Mouse (Mus musculus): ENCODE measurements around the gene Ppox. TPM values are rescaled to one million over a fixed set of nuclear protein-coding genes. Genes with fewer than 3 reads are reported as not detected.
"Not testable (repeated sequence)": the region's sequence is repeated elsewhere in the genome, so short reads cannot be mapped to it uniquely, and the experiment has no call there.

Gene Ppox
- total RNA-seq, 1 experiment from 2014 or later, result 18.0 TPM

DNA sequence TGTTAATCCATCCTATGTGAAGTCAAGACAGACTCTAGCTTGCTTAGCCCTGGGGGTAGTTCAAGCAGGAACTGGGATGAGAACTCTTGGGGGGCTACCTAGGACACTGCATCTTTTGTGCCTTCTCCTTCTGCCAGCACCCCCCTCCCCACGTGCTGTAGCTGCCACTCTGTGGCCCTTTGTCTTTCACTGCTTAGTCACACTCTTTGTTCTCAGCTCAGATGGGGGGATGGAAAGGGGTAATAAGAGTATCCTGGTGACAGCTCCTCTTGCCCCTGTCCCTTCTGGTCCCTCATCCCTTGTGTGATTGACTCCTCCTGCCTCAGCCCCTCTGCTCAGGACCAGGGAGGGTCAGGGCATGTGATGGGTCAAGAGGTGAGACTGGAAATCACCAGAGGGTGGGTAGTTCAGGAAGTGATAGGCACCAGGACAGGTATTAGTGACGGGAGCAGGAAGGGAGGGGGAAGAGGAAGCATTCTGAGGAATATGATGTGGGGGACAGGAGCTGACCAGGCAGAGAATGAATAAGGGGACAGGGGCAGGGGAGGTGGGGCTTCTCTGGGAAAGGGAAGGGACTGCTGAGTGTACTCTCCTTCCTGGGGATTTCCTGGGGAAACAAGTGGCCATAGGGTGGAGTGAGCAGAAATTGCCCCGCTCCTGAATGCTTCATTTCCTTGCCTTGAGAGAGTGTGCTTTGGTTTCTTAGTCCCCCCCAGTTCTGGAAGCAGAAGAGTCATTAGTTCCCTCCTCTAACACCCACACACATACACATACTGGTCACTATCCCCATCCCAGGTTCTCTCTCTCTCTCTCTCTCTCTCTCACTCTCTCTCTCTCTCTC, 32.4 kb downstream of the Ppox start:
- ATAC-seq (replicated peaks; ENCODE audit: low read depth, poor library complexity, severe bottlenecking), result no peak

DNA sequence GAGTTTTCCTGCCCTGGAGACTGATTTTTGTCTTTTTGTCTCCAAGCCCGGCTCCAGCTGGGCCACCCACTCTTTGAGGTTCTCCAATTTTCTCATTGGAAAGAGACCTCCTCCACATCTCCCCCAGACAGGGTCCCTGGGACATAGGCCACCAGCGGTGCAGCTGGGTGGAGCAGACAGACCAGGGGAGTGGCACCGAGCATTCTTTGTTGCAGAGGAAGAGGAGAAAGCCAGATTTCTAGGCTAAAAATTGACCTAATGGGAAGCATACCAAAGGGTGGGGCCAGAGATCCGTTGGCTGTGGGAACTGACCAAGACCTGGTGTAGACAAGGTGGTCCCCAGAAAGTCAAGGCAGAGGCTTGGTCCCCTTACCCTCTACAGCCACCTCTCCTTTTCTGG, 33.1 kb downstream of the Ppox start:
- no peak for ATAC-seq (replicated peaks; ENCODE audit: low read depth, poor library complexity, severe bottlenecking)

- ATAC-seq (replicated peaks; ENCODE audit: low read depth, poor library complexity, severe bottlenecking), result peak; percentile 16
These were observed 33.5 kb downstream of the Ppox start for GRCm38 (mm10) chr1:171247453-171247841.

GRCm38 (mm10) chr1:171246709-171247452, 34.1 kb downstream of the Ppox start:
- ATAC-seq (replicated peaks; ENCODE audit: low read depth, poor library complexity, severe bottlenecking), result peak; percentile 97

DNA sequence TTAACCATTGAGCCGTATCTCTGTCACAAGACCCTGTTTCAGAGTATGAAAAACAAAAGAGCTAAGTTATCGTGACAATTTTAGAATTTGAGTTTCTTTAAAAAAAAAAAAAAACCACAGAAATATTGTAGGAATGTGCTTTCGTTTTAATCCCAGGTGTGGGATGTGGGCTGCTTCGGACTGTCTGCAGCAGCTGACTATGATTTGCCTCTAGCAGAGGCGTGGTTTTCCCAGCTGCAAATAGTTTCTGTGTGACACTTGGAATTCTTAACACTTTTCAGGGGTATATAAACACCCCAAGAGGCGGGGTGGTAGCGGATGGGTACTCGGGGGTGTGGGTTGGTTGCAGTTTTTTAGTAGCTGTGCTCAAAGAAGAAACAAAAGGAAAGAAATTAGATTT, 35.6 kb downstream of the Ppox start:
- ATAC-seq (replicated peaks; ENCODE audit: low read depth, poor library complexity, severe bottlenecking), result no peak

DNA sequence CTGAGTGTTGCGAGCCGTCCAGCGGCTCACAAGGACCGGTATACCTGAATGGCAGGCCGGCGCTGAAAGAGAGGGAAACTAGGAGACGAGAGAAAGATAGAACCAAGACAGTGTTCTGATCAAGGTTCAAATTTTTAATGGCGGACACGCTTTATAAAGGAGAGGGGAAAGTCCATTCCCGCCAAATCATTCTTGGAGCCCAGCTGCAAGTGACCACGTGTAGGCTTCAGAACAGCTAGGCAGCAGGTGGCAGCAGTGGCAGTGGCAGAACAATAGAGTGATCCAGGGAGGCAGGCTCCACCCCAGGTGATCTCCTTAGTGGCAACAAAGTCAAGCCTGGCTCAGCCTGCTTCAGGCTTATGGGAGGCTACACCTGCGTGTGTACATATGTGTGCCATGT, 39.0 kb downstream of the Ppox start:
- not testable (repeated sequence) for ATAC-seq (replicated peaks; ENCODE audit: low read depth, poor library complexity, severe bottlenecking)

DNA sequence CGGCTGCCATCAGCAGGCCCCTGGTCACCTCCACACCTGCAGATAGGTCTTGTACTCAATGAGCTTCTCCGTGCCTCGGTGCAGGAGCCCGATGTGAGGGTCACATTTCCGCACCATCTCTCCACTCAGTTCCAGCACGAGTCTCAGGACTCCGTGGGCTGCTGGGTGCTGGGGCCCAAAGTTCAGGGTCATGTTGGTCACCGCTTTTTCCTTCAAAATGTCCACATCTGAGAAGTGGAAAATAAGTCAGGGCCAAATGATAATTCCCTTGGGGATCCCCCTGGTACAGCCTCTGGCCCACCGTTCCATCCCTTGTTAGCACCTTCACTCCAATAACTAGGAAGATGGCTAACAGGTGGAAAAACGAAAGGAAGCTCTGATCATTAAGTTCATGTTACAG, 40.1 kb downstream of the Ppox start:
- no peak for ATAC-seq (replicated peaks; ENCODE audit: low read depth, poor library complexity, severe bottlenecking)

DNA sequence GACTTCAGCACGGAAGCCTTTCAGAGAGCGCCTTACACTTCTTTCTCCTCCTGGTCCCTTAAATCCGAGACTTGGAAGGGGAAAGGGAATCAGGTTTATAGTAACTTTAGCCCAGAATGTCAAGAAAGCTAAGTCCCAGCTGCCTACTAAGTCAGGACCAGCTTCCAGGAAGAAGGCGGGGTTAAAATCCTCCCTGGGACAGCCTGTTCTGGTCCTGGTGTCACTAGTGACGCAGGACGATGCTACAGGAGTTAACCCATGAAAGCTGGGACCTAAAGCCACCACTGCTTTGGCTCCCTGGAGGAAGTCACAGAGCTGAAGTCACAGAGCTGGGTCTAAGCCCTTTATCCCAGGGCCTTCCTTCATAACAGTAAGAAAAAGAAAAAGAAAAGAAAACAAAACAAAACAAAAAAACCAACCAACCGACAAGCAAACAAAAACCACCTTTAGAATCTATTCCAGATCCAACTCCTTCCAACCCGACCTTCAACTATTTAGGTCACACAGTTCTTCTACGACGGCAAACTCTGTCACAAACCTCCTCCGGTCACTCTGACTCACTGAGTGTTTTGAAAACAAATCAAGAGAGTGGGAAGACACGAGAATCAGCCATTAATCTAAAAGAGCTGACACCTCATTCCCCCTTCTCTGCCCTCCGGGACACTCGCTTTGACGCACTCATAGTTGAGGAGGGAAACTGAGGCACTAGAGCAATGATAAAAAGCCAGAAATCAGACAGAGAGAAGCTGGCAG, 40.8 kb downstream of the Ppox start:
- ATAC-seq (replicated peaks; ENCODE audit: low read depth, poor library complexity, severe bottlenecking), result no peak

DNA sequence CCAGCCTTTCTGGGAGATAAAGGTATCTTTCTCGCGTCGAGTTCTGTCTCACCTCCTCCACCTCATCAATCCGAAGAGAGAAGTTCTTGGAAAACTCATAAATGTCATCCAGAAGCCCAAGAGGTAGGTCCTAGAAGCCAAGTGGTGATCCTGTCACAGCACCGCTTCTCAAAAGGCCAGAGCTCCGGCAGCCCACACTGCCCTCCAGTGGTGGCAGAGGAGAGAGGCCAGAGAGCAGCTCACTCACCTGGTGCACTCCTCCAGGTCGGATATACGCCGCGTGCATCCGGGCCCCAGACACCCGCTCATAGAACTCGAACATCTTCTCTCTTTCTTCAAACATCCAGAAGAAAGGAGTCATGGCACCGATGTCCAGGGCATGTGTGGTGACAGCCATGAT, 42.5 kb downstream of the Ppox start:
- ATAC-seq (replicated peaks; ENCODE audit: low read depth, poor library complexity, severe bottlenecking), result peak; percentile 73

- ATAC-seq (replicated peaks; ENCODE audit: low read depth, poor library complexity, severe bottlenecking), result no peak
These were observed 43.5 kb downstream of the Ppox start for GRCm38 (mm10) chr1:171237438-171237837.

GRCm38 (mm10) chr1:171235791-171236190, 45.2 kb downstream of the Ppox start:
- no peak for ATAC-seq (replicated peaks; ENCODE audit: low read depth, poor library complexity, severe bottlenecking)

DNA sequence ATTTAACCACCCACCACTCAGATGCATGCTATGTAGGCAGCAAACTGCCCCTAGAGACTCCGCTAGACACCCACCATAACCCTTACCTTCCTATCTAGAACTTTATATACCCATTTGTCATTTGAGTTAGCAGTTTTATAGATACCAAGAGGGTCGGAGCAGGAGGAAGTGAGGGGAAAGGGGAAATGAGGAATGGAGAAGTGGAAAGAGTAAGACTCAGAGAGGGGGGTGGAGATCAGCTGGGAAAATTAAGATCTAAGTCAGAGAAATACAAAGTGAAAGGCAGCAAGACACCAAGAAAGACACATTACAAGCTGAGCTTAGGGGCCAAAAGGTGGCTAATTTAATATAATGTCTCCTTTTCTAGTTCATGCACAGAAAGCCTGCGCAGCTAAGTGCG, 46.4 kb downstream of the Ppox start:
- ATAC-seq (replicated peaks; ENCODE audit: low read depth, poor library complexity, severe bottlenecking), result peak; percentile 22

- ATAC-seq (replicated peaks; ENCODE audit: low read depth, poor library complexity, severe bottlenecking), result peak; percentile 67
These were observed 46.9 kb downstream of the Ppox start, which contains the start of gene Fcer1g for GRCm38 (mm10) chr1:171234126-171234525. Fcer1g (minus strand) TSS chr1:171234365.

DNA sequence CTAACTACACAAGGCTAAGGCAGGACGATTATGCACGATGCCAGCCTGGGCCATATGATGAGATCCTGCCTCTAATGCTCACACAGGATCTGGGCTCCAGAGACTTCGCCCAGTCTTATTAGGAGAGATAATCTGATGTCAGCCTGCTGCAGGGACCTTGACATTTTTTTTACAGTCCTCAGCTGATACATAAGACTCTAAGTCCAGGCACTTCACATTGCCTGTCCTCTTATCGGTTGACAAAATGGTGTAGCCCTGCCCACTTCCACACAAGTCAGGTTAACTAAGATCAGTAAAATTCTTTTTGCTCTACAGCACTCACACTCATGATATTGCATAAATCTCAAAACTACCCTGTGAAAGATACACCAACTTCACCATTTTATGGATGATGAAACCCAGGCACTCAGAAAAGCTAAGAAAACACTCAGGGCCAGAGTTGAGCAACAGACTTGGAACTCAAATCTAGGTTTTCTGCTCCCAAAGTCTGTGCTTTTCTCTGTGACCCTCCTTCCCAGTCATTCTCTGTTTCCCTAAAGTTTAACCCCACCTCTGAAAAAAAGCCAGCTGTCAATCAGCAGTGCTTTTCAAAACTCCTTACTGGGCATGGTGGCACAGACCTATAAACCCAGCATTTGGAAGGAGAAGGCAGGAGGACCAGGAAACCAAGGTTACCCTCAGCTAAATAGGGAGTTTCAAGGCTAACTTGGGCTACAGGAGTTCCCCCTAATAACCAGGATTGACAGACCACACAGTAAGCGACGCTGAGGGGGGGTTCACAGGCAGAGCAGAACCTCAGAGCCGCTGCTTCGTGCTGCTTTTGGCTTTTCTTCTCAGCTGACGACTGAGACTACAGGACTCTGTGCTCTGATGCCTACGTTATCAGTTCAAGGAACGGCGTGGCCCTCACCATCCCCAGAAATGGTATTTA, 47.9 kb downstream of the Ppox start:
- no peak for ATAC-seq (replicated peaks; ENCODE audit: low read depth, poor library complexity, severe bottlenecking)

- no peak for ATAC-seq (replicated peaks; ENCODE audit: low read depth, poor library complexity, severe bottlenecking)
These were observed 48.6 kb downstream of the Ppox start for GRCm38 (mm10) chr1:171232348-171232747.

DNA sequence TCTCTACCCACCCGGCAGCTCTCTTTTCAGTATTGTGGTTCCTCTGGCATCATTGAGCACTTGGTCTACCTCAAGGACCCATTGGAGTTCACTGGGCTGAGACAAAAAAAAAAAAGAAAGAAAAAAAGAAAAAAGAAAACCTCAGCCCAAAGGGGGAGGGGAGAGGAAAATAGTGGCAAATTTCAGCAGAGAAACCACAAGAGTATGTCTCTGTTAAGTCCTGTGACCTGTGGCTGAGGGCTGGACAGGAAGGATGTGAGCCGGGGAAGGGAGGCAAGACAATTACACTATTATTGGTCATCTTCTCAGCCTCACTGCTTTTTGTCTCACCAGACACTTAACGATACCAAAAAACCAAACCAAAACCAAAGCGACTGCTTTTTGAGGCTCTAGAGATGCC, 49.1 kb downstream of the Ppox start:
- ATAC-seq (replicated peaks; ENCODE audit: low read depth, poor library complexity, severe bottlenecking), result peak; percentile 57

GRCm38 (mm10) chr1:171230215-171230614, 50.8 kb downstream of the Ppox start:
- no peak for ATAC-seq (replicated peaks; ENCODE audit: low read depth, poor library complexity, severe bottlenecking)

- no peak for ATAC-seq (replicated peaks; ENCODE audit: low read depth, poor library complexity, severe bottlenecking)
These were observed 51.2 kb downstream of the Ppox start for GRCm38 (mm10) chr1:171229750-171230149.

DNA sequence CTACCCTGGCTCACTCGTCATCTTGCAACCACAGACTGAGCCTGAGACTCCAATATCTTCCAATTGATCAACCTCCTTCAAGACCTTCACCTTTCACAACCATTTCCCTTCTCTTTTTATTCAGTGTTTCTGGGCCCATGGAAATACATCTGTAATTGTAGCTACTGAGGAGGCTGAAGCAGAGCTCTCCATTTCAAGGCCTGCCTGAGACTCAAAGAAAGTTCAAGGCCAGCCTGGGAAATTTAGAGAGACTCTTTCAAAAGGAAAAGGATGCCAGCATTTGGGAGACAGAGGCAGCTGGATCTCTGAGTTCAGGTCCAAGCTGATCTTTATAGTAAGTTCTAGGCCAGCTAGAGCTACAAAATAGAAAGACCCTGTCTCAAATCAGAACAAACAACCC, 53.1 kb downstream of the Ppox start:
- no peak for ATAC-seq (replicated peaks; ENCODE audit: low read depth, poor library complexity, severe bottlenecking)

- no peak for ATAC-seq (replicated peaks; ENCODE audit: low read depth, poor library complexity, severe bottlenecking)
These were observed 54.2 kb downstream of the Ppox start for GRCm38 (mm10) chr1:171226780-171227179.
